22 mouse cellular contexts compared by ENCODE assay signal in the genomic region with DNA sequence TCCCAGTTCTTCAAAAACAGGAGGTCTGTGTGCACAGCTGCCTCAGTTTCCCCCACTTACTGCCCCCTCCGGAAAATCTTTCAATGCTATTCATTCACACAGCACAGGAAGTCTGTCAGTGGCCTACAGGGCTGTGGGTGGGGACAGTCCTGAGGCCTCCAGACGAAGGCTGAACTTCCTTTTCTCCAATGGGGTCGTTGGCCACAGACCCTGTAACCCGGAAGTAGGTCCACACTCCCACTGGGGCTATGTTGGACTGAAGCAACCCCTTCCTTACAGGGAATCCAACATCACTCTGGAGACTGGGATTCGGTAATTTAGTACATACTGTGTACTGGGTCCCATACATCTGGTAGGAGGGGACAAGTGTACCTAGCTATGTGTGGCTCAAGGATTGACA. TPM values are rescaled to one million over a fixed set of nuclear protein-coding genes. Genes with fewer than 3 reads are reported as not detected.
DNase-seq lines count a peak whose midpoint lies in the region; ATAC-seq and TF ChIP-seq lines count a peak whose summit lies in the region.
"Had no signal": no experiment of that assay in that cellular context is flagged by ENCODE, and none has a peak within 500 bp of the region (broad histone marks: within the 10 kb centered on the region; RNA-seq: fewer than 3 reads in every experiment).

No protein-coding gene starts in this region.

- peak overlapping the region; percentile 66 for H3K27ac ChIP-seq in forebrain, embryonic 10.5 days
- no peak overlapping the region for H3K27ac ChIP-seq in forebrain, embryonic 14.5 days (ENCODE audit: low read depth, low read length)
- H3K27ac ChIP-seq in liver, embryonic 13.5 days = peak overlapping the region; percentile 2; the same call in 1 of the 2 replicates
- H3K27ac ChIP-seq in liver, postnatal 0 days (ENCODE audit: low read depth) = no peak overlapping the region
- H3K27ac ChIP-seq in limb, embryonic 10.5 days = peak overlapping the region; percentile 81
- H3K27ac ChIP-seq: embryonic facial prominence, embryonic 15.5 days; forebrain, embryonic 13.5 days; layer of hippocampus, adult 2 months had no signal

- WGBS in forebrain, embryonic 10.5 days = 81% methylated on average over 5 of the region's 5 CpGs
- 84% methylated on average over 5 of the region's 5 CpGs for WGBS in forebrain, embryonic 14.5 days
- WGBS in liver, embryonic 13.5 days (ENCODE audit: insufficient replicate concordance) = 22% methylated on average over 5 of the region's 5 CpGs
- WGBS in liver, postnatal 0 days (ENCODE audit: insufficient replicate concordance) = 30% methylated on average over 5 of the region's 5 CpGs
- 74% methylated on average over 5 of the region's 5 CpGs for WGBS in limb, embryonic 10.5 days

- ATAC-seq in forebrain, embryonic 14.5 days = no peak
- no peak for ATAC-seq in liver, embryonic 13.5 days (ENCODE audit: low read depth)
- ATAC-seq in liver, postnatal 0 days = no peak
- ATAC-seq: forebrain, embryonic 13.5 days had no signal

- no peak for TF ChIP-seq CTCF in liver, postnatal 0 days (IDR thresholded peaks at IDR 0.05; ENCODE audit: low read depth)

- no peak for DNase-seq in forebrain, embryonic 10.5 days (ENCODE audit: extremely low spot score, low spot score)
- DNase-seq in forebrain, embryonic 14.5 days (ENCODE audit: low spot score) = no peak
- no peak for DNase-seq in liver, embryonic 13.5 days
- DNase-seq in liver, postnatal 0 days = no peak
- peak; percentile 59 for DNase-seq in CD4-positive helper T cell, adult 2 months (ENCODE audit: low read depth, low spot score)
- no peak for DNase-seq in limb, embryonic 10.5 days (ENCODE audit: low spot score)
- no peak for DNase-seq in adrenal gland, adult 18-20 months (ENCODE audit: low spot score in 2 of 2)
- DNase-seq in urinary bladder, postnatal 4 days (ENCODE audit: low spot score in 2 of 2) = no peak
- DNase-seq: cerebellum, postnatal 25 days; kidney, adult 11 months; liver; lung, postnatal 36 days; midbrain, embryonic 14.5 days; right cerebral cortex, postnatal 4 days had no signal

- H3K9ac ChIP-seq in forebrain, embryonic 14.5 days (ENCODE audit: low read length) = no peak overlapping the region
- no peak overlapping the region for H3K9ac ChIP-seq in liver, embryonic 13.5 days
- no peak overlapping the region for H3K9ac ChIP-seq in liver, postnatal 0 days (replicated peaks)
- H3K9ac ChIP-seq: embryonic facial prominence, embryonic 15.5 days; forebrain, embryonic 13.5 days; heart, embryonic 12.5 days had no signal

- TF ChIP-seq EP300 in liver, postnatal 0 days (IDR thresholded peaks at IDR 0.05; ENCODE audit: low read depth) = no peak

- H3K27me3 ChIP-seq in forebrain, embryonic 10.5 days (ENCODE audit: poor library complexity, severe bottlenecking) = peaks cover 15% of the 10 kb centered on the region
- H3K27me3 ChIP-seq in forebrain, embryonic 14.5 days (replicated peaks; ENCODE audit: control insufficient read depth, insufficient read depth, low read length) = no peaks in the 10 kb centered on the region
- H3K27me3 ChIP-seq in liver, embryonic 13.5 days = peaks cover 5% of the 10 kb centered on the region
- H3K27me3 ChIP-seq in liver, postnatal 0 days (ENCODE audit: insufficient read depth, low read length) = no peaks in the 10 kb centered on the region
- no peaks in the 10 kb centered on the region for H3K27me3 ChIP-seq in limb, embryonic 10.5 days (ENCODE audit: low read depth, poor library complexity, severe bottlenecking)
- H3K27me3 ChIP-seq: embryonic facial prominence, embryonic 15.5 days; forebrain, embryonic 13.5 days; heart, embryonic 12.5 days had no signal

- no peak overlapping the region for H3K4me2 ChIP-seq in forebrain, embryonic 14.5 days (ENCODE audit: low read length)
- no peak overlapping the region for H3K4me2 ChIP-seq in liver, embryonic 13.5 days
- H3K4me2 ChIP-seq in liver, postnatal 0 days (ENCODE audit: low read depth, low read length) = no peak overlapping the region
- H3K4me2 ChIP-seq: embryonic facial prominence, embryonic 15.5 days; forebrain, embryonic 13.5 days; heart, embryonic 12.5 days had no signal

- no peaks in the 10 kb centered on the region for H3K36me3 ChIP-seq in forebrain, embryonic 10.5 days (replicated peaks)
- H3K36me3 ChIP-seq in forebrain, embryonic 14.5 days (ENCODE audit: control insufficient read depth, insufficient read depth, low read length) = no peaks in the 10 kb centered on the region
- H3K36me3 ChIP-seq in liver, embryonic 13.5 days = no peaks in the 10 kb centered on the region
- H3K36me3 ChIP-seq in liver, postnatal 0 days (replicated peaks; ENCODE audit: insufficient read depth, low read length) = no peaks in the 10 kb centered on the region
- no peaks in the 10 kb centered on the region for H3K36me3 ChIP-seq in limb, embryonic 10.5 days
- H3K36me3 ChIP-seq: embryonic facial prominence, embryonic 15.5 days; heart, embryonic 12.5 days had no signal

- H3K9me3 ChIP-seq in forebrain, embryonic 10.5 days = no peaks in the 10 kb centered on the region
- no peaks in the 10 kb centered on the region for H3K9me3 ChIP-seq in forebrain, embryonic 14.5 days (replicated peaks; ENCODE audit: control insufficient read depth, low read length)
- no peaks in the 10 kb centered on the region for H3K9me3 ChIP-seq in liver, embryonic 13.5 days (replicated peaks)
- H3K9me3 ChIP-seq in liver, postnatal 0 days (ENCODE audit: low read length) = no peaks in the 10 kb centered on the region
- no peaks in the 10 kb centered on the region for H3K9me3 ChIP-seq in limb, embryonic 10.5 days (replicated peaks)
- H3K9me3 ChIP-seq: embryonic facial prominence, embryonic 15.5 days; forebrain, embryonic 13.5 days; heart, embryonic 12.5 days had no signal

- H3K4me1 ChIP-seq in forebrain, embryonic 10.5 days = peaks cover 81% of the 10 kb centered on the region
- H3K4me1 ChIP-seq in forebrain, embryonic 14.5 days (ENCODE audit: control insufficient read depth, insufficient read depth, low read length) = peaks cover 32% of the 10 kb centered on the region
- H3K4me1 ChIP-seq in liver, embryonic 13.5 days (replicated peaks) = peaks cover 61% of the 10 kb centered on the region
- peaks cover 45% of the 10 kb centered on the region for H3K4me1 ChIP-seq in liver, postnatal 0 days (ENCODE audit: insufficient read depth)
- peaks cover 85% of the 10 kb centered on the region for H3K4me1 ChIP-seq in limb, embryonic 10.5 days

- H3K4me3 ChIP-seq in forebrain, embryonic 10.5 days = no peak overlapping the region
- H3K4me3 ChIP-seq in forebrain, embryonic 14.5 days (ENCODE audit: low read depth, low read length) = no peak overlapping the region
- H3K4me3 ChIP-seq in liver, embryonic 13.5 days (replicated peaks) = no peak overlapping the region
- H3K4me3 ChIP-seq in liver, postnatal 0 days (ENCODE audit: low read depth, low read length) = no peak overlapping the region
- no peak overlapping the region for H3K4me3 ChIP-seq in limb, embryonic 10.5 days
- H3K4me3 ChIP-seq: embryonic facial prominence, embryonic 15.5 days; forebrain, embryonic 13.5 days; heart, embryonic 12.5 days; layer of hippocampus, adult 2 months had no signal

RNA-seq across cellular contexts. Expression of a gene that starts 5.1 kb away (rescaled TPM):
- polyA plus RNA-seq in forebrain, embryonic 10.5 days (2016; fragmentation: Nextera tagmentation; extraction: Ambion mirVana) = 49.6 and 50.9 TPM in 2 replicates
- polyA plus RNA-seq in forebrain, embryonic 14.5 days (2014; fragmentation: Nextera tagmentation; extraction: Ambion mirVana) = 87.2 and 94.0 TPM in 2 replicates
- 17.9 and 22.0 TPM in 2 replicates for polyA plus RNA-seq in liver, embryonic 13.5 days (2015; fragmentation: Nextera tagmentation; extraction: Ambion mirVana)
- polyA plus RNA-seq in liver, postnatal 0 days (2015; fragmentation: Nextera tagmentation; extraction: Ambion mirVana) = 19.6 and 38.4 TPM in 2 replicates
- polyA plus RNA-seq in limb, embryonic 10.5 days (2016; fragmentation: Nextera tagmentation; extraction: Ambion mirVana) = 69.0 and 80.6 TPM in 2 replicates
- total RNA-seq in adrenal gland, adult 18-20 months (2021) = 100 to 1,000 TPM; 228 to 252 TPM

RNA-seq across cellular contexts. Expression of a gene that starts 9.6 kb away (rescaled TPM):
- polyA plus RNA-seq in forebrain, embryonic 10.5 days (2016; fragmentation: Nextera tagmentation; extraction: Ambion mirVana) = 0.02 TPM in 1 of 2 replicates, not detected in the other
- polyA plus RNA-seq in forebrain, embryonic 14.5 days (2014; fragmentation: Nextera tagmentation; extraction: Ambion mirVana) = 0.06 and 0.10 TPM in 2 replicates
- polyA plus RNA-seq in liver, embryonic 13.5 days (2015; fragmentation: Nextera tagmentation; extraction: Ambion mirVana) = not detected in 2 replicates
- 0.02 TPM in 1 of 2 replicates, not detected in the other for polyA plus RNA-seq in liver, postnatal 0 days (2015; fragmentation: Nextera tagmentation; extraction: Ambion mirVana)
- not detected in 2 replicates for polyA plus RNA-seq in limb, embryonic 10.5 days (2016; fragmentation: Nextera tagmentation; extraction: Ambion mirVana)
- under 1 TPM in 1 of 2 experiments, not detected in 1; 0.10 TPM for total RNA-seq in adrenal gland, adult 18-20 months (2021)
- total RNA-seq: gastrocnemius, adult 18-20 months had no signal
- polyA plus RNA-seq: neural tube, embryonic 11.5 days had no signal

RNA-seq across cellular contexts. Expression of a gene that starts 20.6 kb away (rescaled TPM):
- 336 and 339 TPM in 2 replicates for polyA plus RNA-seq in forebrain, embryonic 10.5 days (2016; fragmentation: Nextera tagmentation; extraction: Ambion mirVana)
- 200 and 220 TPM in 2 replicates for polyA plus RNA-seq in forebrain, embryonic 14.5 days (2014; fragmentation: Nextera tagmentation; extraction: Ambion mirVana)
- polyA plus RNA-seq in liver, embryonic 13.5 days (2015; fragmentation: Nextera tagmentation; extraction: Ambion mirVana) = 185 and 200 TPM in 2 replicates
- polyA plus RNA-seq in liver, postnatal 0 days (2015; fragmentation: Nextera tagmentation; extraction: Ambion mirVana) = 98.5 and 103 TPM in 2 replicates
- 405 and 438 TPM in 2 replicates for polyA plus RNA-seq in limb, embryonic 10.5 days (2016; fragmentation: Nextera tagmentation; extraction: Ambion mirVana)
- total RNA-seq in adrenal gland, adult 18-20 months (2021) = 10 to 100 TPM; 73.2 to 75.9 TPM

RNA-seq across cellular contexts. Expression of a gene that starts 24.7 kb away (rescaled TPM):
- not detected in 2 replicates for polyA plus RNA-seq in forebrain, embryonic 10.5 days (2016; fragmentation: Nextera tagmentation; extraction: Ambion mirVana)
- polyA plus RNA-seq in forebrain, embryonic 14.5 days (2014; fragmentation: Nextera tagmentation; extraction: Ambion mirVana) = not detected in 2 replicates
- polyA plus RNA-seq in liver, embryonic 13.5 days (2015; fragmentation: Nextera tagmentation; extraction: Ambion mirVana) = 0.14 TPM in 1 of 2 replicates, not detected in the other
- polyA plus RNA-seq in liver, postnatal 0 days (2015; fragmentation: Nextera tagmentation; extraction: Ambion mirVana) = 0.22 and 0.25 TPM in 2 replicates
- not detected in 2 replicates for polyA plus RNA-seq in limb, embryonic 10.5 days (2016; fragmentation: Nextera tagmentation; extraction: Ambion mirVana)
- under 1 TPM in 1 of 2 experiments, not detected in 1; 0.53 TPM for total RNA-seq in adrenal gland, adult 18-20 months (2021)
- total RNA-seq: gastrocnemius, adult 18-20 months; layer of hippocampus, adult 2 months; left cerebral cortex, adult 8-10 months had no signal
- polyA plus RNA-seq: embryonic facial prominence, embryonic 15.5 days; forebrain, embryonic 13.5 days; heart, embryonic 12.5 days; hindbrain, embryonic 11.5 days; midbrain, embryonic 14.5 days; neural tube, embryonic 11.5 days had no signal

RNA-seq across cellular contexts. Expression of a gene that starts 29.9 kb away (rescaled TPM):
- polyA plus RNA-seq in forebrain, embryonic 10.5 days (2016; fragmentation: Nextera tagmentation; extraction: Ambion mirVana) = 0.38 and 0.68 TPM in 2 replicates
- not detected in 2 replicates for polyA plus RNA-seq in forebrain, embryonic 14.5 days (2014; fragmentation: Nextera tagmentation; extraction: Ambion mirVana)
- 0.40 and 0.43 TPM in 2 replicates for polyA plus RNA-seq in liver, embryonic 13.5 days (2015; fragmentation: Nextera tagmentation; extraction: Ambion mirVana)
- 1.6 and 1.8 TPM in 2 replicates for polyA plus RNA-seq in liver, postnatal 0 days (2015; fragmentation: Nextera tagmentation; extraction: Ambion mirVana)
- polyA plus RNA-seq in limb, embryonic 10.5 days (2016; fragmentation: Nextera tagmentation; extraction: Ambion mirVana) = 0.10 and 0.25 TPM in 2 replicates
- under 1 TPM; 0.42 to 0.86 TPM for total RNA-seq in adrenal gland, adult 18-20 months (2021)

Comparison
In these comparisons a context has a peak if more than half of its experiments do, and no peak if none do; other contexts are left out.
1. H3K27ac ChIP-seq: peak in forebrain, embryonic 10.5 days (single experiment), liver, embryonic 13.5 days (single experiment) and limb, embryonic 10.5 days (single experiment); none in forebrain, embryonic 14.5 days (single experiment) and liver, postnatal 0 days (single experiment).